In genomic region chr14:51103217-51103616, GRCm38 (mm10) we compare ENCODE assay signal across 10 mouse cellular contexts. TPM values are rescaled to one million over a fixed set of nuclear protein-coding genes. Genes with fewer than 3 reads are reported as not detected.
DNase-seq lines count a peak whose midpoint lies in the region; ATAC-seq and TF ChIP-seq lines count a peak whose summit lies in the region.
"Had no signal": no experiment of that assay in that cellular context is flagged by ENCODE, and none has a peak within 500 bp of the region (broad histone marks: within the 10 kb centered on the region; RNA-seq: fewer than 3 reads in every experiment).

No protein-coding gene starts in this region.

- H3K27me3 ChIP-seq in forebrain, embryonic 14.5 days (replicated peaks; ENCODE audit: control insufficient read depth, insufficient read depth, low read length): no peaks in the 10 kb centered on the region
- no peaks in the 10 kb centered on the region for H3K27me3 ChIP-seq in intestine, postnatal 0 days (replicated peaks; ENCODE audit: control insufficient read depth, insufficient read depth, low read length)
- H3K27me3 ChIP-seq in liver, embryonic 14.5 days (ENCODE audit: control insufficient read depth, insufficient read depth, low read length): no peaks in the 10 kb centered on the region
- no peaks in the 10 kb centered on the region for H3K27me3 ChIP-seq in neural tube, embryonic 13.5 days
- H3K27me3 ChIP-seq: embryonic facial prominence, embryonic 13.5 days had no signal

- no peak overlapping the region for H3K4me2 ChIP-seq in forebrain, embryonic 14.5 days (ENCODE audit: low read length)
- no peak overlapping the region for H3K4me2 ChIP-seq in intestine, postnatal 0 days (replicated peaks; ENCODE audit: low read depth)
- H3K4me2 ChIP-seq in liver, embryonic 14.5 days (ENCODE audit: low read depth): no peak overlapping the region
- H3K4me2 ChIP-seq in neural tube, embryonic 13.5 days: no peak overlapping the region
- H3K4me2 ChIP-seq: embryonic facial prominence, embryonic 13.5 days had no signal

- no peaks in the 10 kb centered on the region for H3K36me3 ChIP-seq in forebrain, embryonic 14.5 days (ENCODE audit: control insufficient read depth, insufficient read depth, low read length)
- H3K36me3 ChIP-seq in intestine, postnatal 0 days (ENCODE audit: control insufficient read depth, insufficient read depth): peaks cover 14% of the 10 kb centered on the region
- no peaks in the 10 kb centered on the region for H3K36me3 ChIP-seq in liver, embryonic 14.5 days (replicated peaks; ENCODE audit: control insufficient read depth, insufficient read depth, low read depth)
- no peaks in the 10 kb centered on the region for H3K36me3 ChIP-seq in neural tube, embryonic 13.5 days
- H3K36me3 ChIP-seq: embryonic facial prominence, embryonic 13.5 days had no signal

- no peak overlapping the region for H3K27ac ChIP-seq in forebrain, embryonic 14.5 days (ENCODE audit: low read depth, low read length)
- no peak overlapping the region for H3K27ac ChIP-seq in intestine, postnatal 0 days (ENCODE audit: low read depth, low read length)
- H3K27ac ChIP-seq in liver, embryonic 14.5 days: no peak overlapping the region
- no peak overlapping the region for H3K27ac ChIP-seq in neural tube, embryonic 13.5 days (replicated peaks)
- H3K27ac ChIP-seq: embryonic facial prominence, embryonic 13.5 days had no signal

- peak; percentile 55 for DNase-seq in ovary, postnatal 36 days (ENCODE audit: low spot score)
- no peak for DNase-seq in ovary, adult 18-20 months (ENCODE audit: low spot score)
- peak; percentile 66 for DNase-seq in c-Kit-positive CD71-positive TER-119-negative erythroid progenitor cells, embryonic 14.5 days (ENCODE audit: low read depth)
- peak; percentile 75 for DNase-seq in forebrain, embryonic 14.5 days (ENCODE audit: low spot score)
- peak; percentile 62 to 63 (median 62) for DNase-seq in liver, embryonic 14.5 days (ENCODE audit: low read depth in 3 of 3, low spot score in 3 of 3)
- DNase-seq in thymus, postnatal 25 days: peak; percentile 55

- 48% methylated on average over 3 of the region's 3 CpGs for WGBS in forebrain, embryonic 14.5 days
- 61% methylated on average over 3 of the region's 3 CpGs for WGBS in intestine, postnatal 0 days
- WGBS in liver, embryonic 14.5 days (ENCODE audit: insufficient replicate concordance): 59% methylated on average over 3 of the region's 3 CpGs
- WGBS in neural tube, embryonic 13.5 days: 52% methylated on average over 3 of the region's 3 CpGs

- peak; percentile 83 for TF ChIP-seq CTCF in intestine, postnatal 0 days (IDR thresholded peaks at IDR 0.05; ENCODE audit: low read depth)
- TF ChIP-seq CTCF in liver, embryonic 14.5 days (IDR thresholded peaks at IDR 0.05; ENCODE audit: low read depth): peak; percentile 91

- no peak for TF ChIP-seq EP300 in liver, embryonic 14.5 days (IDR thresholded peaks at IDR 0.05; ENCODE audit: low read depth)

- peak; percentile 63 for ATAC-seq in forebrain, embryonic 14.5 days
- ATAC-seq in intestine, postnatal 0 days: no peak
- ATAC-seq in liver, embryonic 14.5 days (ENCODE audit: insufficient read depth): peak; percentile 24; the same call in 1 of the 2 replicates
- 0 out of 2 replicates have a peak, but pooled peaks have one; percentile 45 for ATAC-seq in neural tube, embryonic 13.5 days (ENCODE audit: low read depth)

- no peak overlapping the region for H3K9ac ChIP-seq in forebrain, embryonic 14.5 days (ENCODE audit: low read length)
- H3K9ac ChIP-seq in intestine, postnatal 0 days (ENCODE audit: low read depth, low read length): no peak overlapping the region
- no peak overlapping the region for H3K9ac ChIP-seq in liver, embryonic 14.5 days (replicated peaks)
- no peak overlapping the region for H3K9ac ChIP-seq in neural tube, embryonic 13.5 days
- H3K9ac ChIP-seq: embryonic facial prominence, embryonic 13.5 days had no signal

- no peaks in the 10 kb centered on the region for H3K4me1 ChIP-seq in forebrain, embryonic 14.5 days (ENCODE audit: control insufficient read depth, insufficient read depth, low read length)
- H3K4me1 ChIP-seq in intestine, postnatal 0 days (replicated peaks; ENCODE audit: control insufficient read depth, insufficient read depth, low read length): no peaks in the 10 kb centered on the region
- peaks cover 3 to 8% of the 10 kb centered on the region in 2 experiments; a peak in 3 of 4 replicates for H3K4me1 ChIP-seq in liver, embryonic 14.5 days (replicated peaks; ENCODE audit: control insufficient read depth in 2 of 2, insufficient read depth in 2 of 2, low read length in 1 of 2)
- H3K4me1 ChIP-seq in neural tube, embryonic 13.5 days (replicated peaks): no peaks in the 10 kb centered on the region
- H3K4me1 ChIP-seq: embryonic facial prominence, embryonic 13.5 days had no signal

- H3K9me3 ChIP-seq in forebrain, embryonic 14.5 days (replicated peaks; ENCODE audit: control insufficient read depth, low read length): no peaks in the 10 kb centered on the region
- no peaks in the 10 kb centered on the region for H3K9me3 ChIP-seq in intestine, postnatal 0 days (ENCODE audit: control insufficient read depth)
- no peaks in the 10 kb centered on the region for H3K9me3 ChIP-seq in liver, embryonic 14.5 days (ENCODE audit: control insufficient read depth, low read length)
- H3K9me3 ChIP-seq in neural tube, embryonic 13.5 days: no peaks in the 10 kb centered on the region
- H3K9me3 ChIP-seq: embryonic facial prominence, embryonic 13.5 days had no signal

- H3K4me3 ChIP-seq in forebrain, embryonic 14.5 days (ENCODE audit: low read depth, low read length): no peak overlapping the region
- H3K4me3 ChIP-seq in intestine, postnatal 0 days (ENCODE audit: low read depth, low read length): no peak overlapping the region
- no peak overlapping the region for H3K4me3 ChIP-seq in liver, embryonic 14.5 days (ENCODE audit: insufficient read depth in 1 of 2, low read depth in 2 of 2, low read length in 2 of 2)
- no peak overlapping the region for H3K4me3 ChIP-seq in neural tube, embryonic 13.5 days
- H3K4me3 ChIP-seq: embryonic facial prominence, embryonic 13.5 days had no signal

RNA-seq across cellular contexts. Expression of gene Eddm3b, which starts 11.0 kb away (rescaled TPM):
- polyA plus RNA-seq in forebrain, embryonic 14.5 days (2014; fragmentation: Nextera tagmentation; extraction: Ambion mirVana): not detected in 2 replicates
- 0.17 and 0.18 TPM in 2 replicates for polyA plus RNA-seq in intestine, postnatal 0 days (2015; fragmentation: Nextera tagmentation; extraction: Ambion mirVana)
- not detected in 2 replicates for polyA plus RNA-seq in liver, embryonic 14.5 days (2012; rRNA removed)
- not detected in 2 replicates for polyA plus RNA-seq in liver, embryonic 14.5 days (2014; fragmentation: Nextera tagmentation; extraction: Ambion mirVana)
- polyA plus RNA-seq in neural tube, embryonic 13.5 days (2015; fragmentation: Nextera tagmentation; extraction: Ambion mirVana): not detected in 2 replicates
- polyA plus RNA-seq: embryonic facial prominence, embryonic 13.5 days; liver, embryonic 16.5 days had no signal

RNA-seq across cellular contexts. Expression of gene Ang, which starts 12.3 kb away (rescaled TPM):
- 2.2 and 2.8 TPM in 2 replicates for polyA plus RNA-seq in forebrain, embryonic 14.5 days (2014; fragmentation: Nextera tagmentation; extraction: Ambion mirVana)
- 114 and 119 TPM in 2 replicates for polyA plus RNA-seq in intestine, postnatal 0 days (2015; fragmentation: Nextera tagmentation; extraction: Ambion mirVana)
- 3.3 and 3.4 TPM in 2 replicates for polyA plus RNA-seq in liver, embryonic 14.5 days (2012; rRNA removed)
- polyA plus RNA-seq in liver, embryonic 14.5 days (2014; fragmentation: Nextera tagmentation; extraction: Ambion mirVana): 5.4 and 7.1 TPM in 2 replicates
- polyA plus RNA-seq in neural tube, embryonic 13.5 days (2015; fragmentation: Nextera tagmentation; extraction: Ambion mirVana): 3.7 and 3.9 TPM in 2 replicates

RNA-seq across cellular contexts. Expression of gene Rnase4, which starts 12.3 kb away (rescaled TPM):
- polyA plus RNA-seq in forebrain, embryonic 14.5 days (2014; fragmentation: Nextera tagmentation; extraction: Ambion mirVana): 11.5 and 14.2 TPM in 2 replicates
- polyA plus RNA-seq in intestine, postnatal 0 days (2015; fragmentation: Nextera tagmentation; extraction: Ambion mirVana): 355 and 426 TPM in 2 replicates
- polyA plus RNA-seq in liver, embryonic 14.5 days (2012; rRNA removed): 12.8 and 15.0 TPM in 2 replicates
- polyA plus RNA-seq in liver, embryonic 14.5 days (2014; fragmentation: Nextera tagmentation; extraction: Ambion mirVana): 20.2 and 21.9 TPM in 2 replicates
- polyA plus RNA-seq in neural tube, embryonic 13.5 days (2015; fragmentation: Nextera tagmentation; extraction: Ambion mirVana): 16.1 and 17.0 TPM in 2 replicates

RNA-seq across cellular contexts. Expression of gene Rnase6, which starts 20.5 kb away (rescaled TPM):
- polyA plus RNA-seq in forebrain, embryonic 14.5 days (2014; fragmentation: Nextera tagmentation; extraction: Ambion mirVana): 0.33 and 1.3 TPM in 2 replicates
- 2.6 and 3.0 TPM in 2 replicates for polyA plus RNA-seq in intestine, postnatal 0 days (2015; fragmentation: Nextera tagmentation; extraction: Ambion mirVana)
- polyA plus RNA-seq in liver, embryonic 14.5 days (2012; rRNA removed): 1.9 and 2.8 TPM in 2 replicates
- 3.6 TPM in 2 replicates for polyA plus RNA-seq in liver, embryonic 14.5 days (2014; fragmentation: Nextera tagmentation; extraction: Ambion mirVana)
- polyA plus RNA-seq in neural tube, embryonic 13.5 days (2015; fragmentation: Nextera tagmentation; extraction: Ambion mirVana): 0.24 and 0.29 TPM in 2 replicates

RNA-seq across cellular contexts. Expression of gene Olfr750, which starts 29.0 kb away (rescaled TPM):
- not detected in 2 replicates for polyA plus RNA-seq in forebrain, embryonic 14.5 days (2014; fragmentation: Nextera tagmentation; extraction: Ambion mirVana)
- polyA plus RNA-seq in intestine, postnatal 0 days (2015; fragmentation: Nextera tagmentation; extraction: Ambion mirVana): not detected in 2 replicates
- not detected in 2 replicates for polyA plus RNA-seq in liver, embryonic 14.5 days (2012; rRNA removed)
- polyA plus RNA-seq in liver, embryonic 14.5 days (2014; fragmentation: Nextera tagmentation; extraction: Ambion mirVana): not detected in 2 replicates
- not detected in 2 replicates for polyA plus RNA-seq in neural tube, embryonic 13.5 days (2015; fragmentation: Nextera tagmentation; extraction: Ambion mirVana)
- polyA plus RNA-seq: embryonic facial prominence, embryonic 13.5 days; liver, embryonic 16.5 days had no signal

Comparison
In these comparisons a context has a peak if more than half of its experiments do, and no peak if none do; other contexts are left out.
1. RNA of gene Ang, which starts 12.3 kb away (polyA plus RNA-seq): 114 to 119 TPM in intestine, postnatal 0 days; 3.3 to 7.1 TPM in liver, embryonic 14.5 days, 3.7 to 3.9 TPM in neural tube, embryonic 13.5 days and 2.2 to 2.8 TPM in forebrain, embryonic 14.5 days; every median in the first group is over 10 times any median in the second.
2. RNA of gene Rnase4, which starts 12.3 kb away (polyA plus RNA-seq): 355 to 426 TPM in intestine, postnatal 0 days; 12.8 to 21.9 TPM in liver, embryonic 14.5 days, 16.1 to 17.0 TPM in neural tube, embryonic 13.5 days and 11.5 to 14.2 TPM in forebrain, embryonic 14.5 days; every median in the first group is over 10 times any median in the second.